Mouse (Mus musculus) MEL (cell line): Measurements from ENCODE around the gene Pik3r3. TPM values are rescaled to one million over a fixed set of nuclear protein-coding genes. Genes with fewer than 3 reads are reported as not detected.
A peak's percentile ranks its signal among the peaks of the same experiment; 100 is the strongest.

Experiments
- DNase-seq: peaks from one replicate; pipeline ENCODE4 v3.0.0; 2011; ENCODE audit warnings: low read depth, low spot score
- H3K27ac ChIP-seq: 2 replicates; pipeline ENCODE4 v1.5.1; 2012; ENCODE audit warnings: low read depth, mild to moderate bottlenecking, control low read depth, low read length, moderate library complexity; ENCODE audit not compliant: control insufficient read depth
- H3K27me3 ChIP-seq, 2 experiments: fragments of 150-350 bp in 1 of 2; sonication (generic) in 1 of 2; 2 replicates each; pipeline ENCODE4 v1.6.1; 2012; ENCODE audit warnings: low read length in 2 of 2, mild to moderate bottlenecking in 2 of 2, improper control_type of control experiment in 1 of 2, moderate library complexity in 1 of 2; ENCODE audit not compliant: insufficient read depth in 2 of 2, control insufficient read depth in 1 of 2
- H3K36me3 ChIP-seq, 2 experiments: 2 replicates each; pipeline ENCODE4 v1.6.1; 2012 to 2014; ENCODE audit warnings: low read length in 2 of 2, improper control_type of control experiment in 1 of 2, inconsistent platforms in 1 of 2, mild to moderate bottlenecking in 1 of 2; ENCODE audit not compliant: insufficient read depth in 2 of 2, control insufficient read depth in 1 of 2
- H3K4me1 ChIP-seq, 2 experiments: fragments of 150-350 bp in 1 of 2; sonication (generic) in 1 of 2; 2 replicates each; pipeline ENCODE4 v1.6.1; 2012; ENCODE audit warnings: low read length in 2 of 2, improper control_type of control experiment in 1 of 2, mild to moderate bottlenecking in 1 of 2; ENCODE audit not compliant: insufficient read depth in 2 of 2, control insufficient read depth in 1 of 2
- H3K4me3 ChIP-seq, 2 experiments: fragments of 150-350 bp in 1 of 2; sonication (generic) in 1 of 2; 2 replicates each; pipeline ENCODE4 v1.5.1; 2012; ENCODE audit warnings: low read depth in 2 of 2, low read length in 2 of 2, mild to moderate bottlenecking in 2 of 2, moderate library complexity in 2 of 2, control low read depth in 1 of 2, improper control_type of control experiment in 1 of 2; ENCODE audit not compliant: control insufficient read depth in 1 of 2, insufficient read depth in 1 of 2
- H3K79me2 ChIP-seq: 2 replicates; pipeline ENCODE4 v1.6.1; 2012; ENCODE audit warnings: mild to moderate bottlenecking, low read length, moderate library complexity; ENCODE audit not compliant: control insufficient read depth, poor library complexity, insufficient read depth
- H3K9ac ChIP-seq: 2 replicates; pipeline ENCODE4 v1.6.1; 2012; ENCODE audit warnings: low read depth, mild to moderate bottlenecking, control low read depth, low read length, moderate library complexity; ENCODE audit not compliant: control insufficient read depth, poor library complexity, severe bottlenecking
- H3K9me3 ChIP-seq: fragments of 150-350 bp; sonication (generic); replicated peaks from 2 replicates; pipeline ENCODE4 v1.6.1; 2012; ENCODE audit warnings: mild to moderate bottlenecking, low read length, improper control_type of control experiment, moderate library complexity; ENCODE audit not compliant: insufficient read depth
- BHLHE40 ChIP-seq: IDR thresholded peaks from 2 replicates; pipeline ENCODE4 v1.6.1; 2012; ENCODE audit warnings: low read depth, mild to moderate bottlenecking, inconsistent platforms, low read length, improper control_type of control experiment, borderline replicate concordance
- CTCF ChIP-seq, 3 experiments: IDR thresholded peaks in 2 of 3; conservative IDR thresholded peaks in 1 of 3; 2 replicates each; pipeline ENCODE4 v1.5.1; 2011 to 2012; ENCODE audit warnings: low read length in 3 of 3, low read depth in 2 of 3, mild to moderate bottlenecking in 2 of 3, improper control_type of control experiment in 1 of 3, inconsistent platforms in 1 of 3, mixed read lengths in 1 of 3, moderate library complexity in 1 of 3; ENCODE audit not compliant: control insufficient read depth in 1 of 3, insufficient read depth in 1 of 3, poor library complexity in 1 of 3, severe bottlenecking in 1 of 3
- EP300 ChIP-seq, 2 experiments: IDR thresholded peaks; 2 replicates each; pipeline ENCODE4 v1.6.1; 2011; ENCODE audit warnings: improper control_type of control experiment in 2 of 2, low read length in 2 of 2, low read depth in 1 of 2, mild to moderate bottlenecking in 1 of 2
- ETS1 ChIP-seq: IDR thresholded peaks from 2 replicates; pipeline ENCODE4 v1.6.1; 2012; ENCODE audit warnings: low read depth, mild to moderate bottlenecking, inconsistent platforms, low read length, improper control_type of control experiment, moderate library complexity
- GATA1 ChIP-seq: IDR thresholded peaks from 2 replicates; pipeline ENCODE4 v1.6.1; 2011; ENCODE audit warnings: low read depth, low read length, improper control_type of control experiment
- KAT2A ChIP-seq: conservative IDR thresholded peaks from 2 replicates; pipeline ENCODE4 v1.6.1; 2012; ENCODE audit warnings: low read depth, low read length, improper control_type of control experiment, inconsistent platforms
- MAX ChIP-seq: IDR thresholded peaks from 2 replicates; pipeline ENCODE4 v1.6.1; 2011; ENCODE audit warnings: low read length, improper control_type of control experiment
- MEF2A ChIP-seq: IDR thresholded peaks from 2 replicates; pipeline ENCODE4 v1.6.1; 2014; ENCODE audit warnings: low read depth, mild to moderate bottlenecking, inconsistent platforms, low read length, improper control_type of control experiment; ENCODE audit not compliant: poor library complexity, insufficient replicate concordance, severe bottlenecking; ENCODE audit errors: extremely low read depth
- RAD21 ChIP-seq: IDR thresholded peaks from 2 replicates; pipeline ENCODE4 v1.6.1; 2011; ENCODE audit warnings: mild to moderate bottlenecking, low read depth, low read length, improper control_type of control experiment
- SMC3 ChIP-seq: IDR thresholded peaks from 2 replicates; pipeline ENCODE4 v1.6.1; 2011; ENCODE audit warnings: low read depth, low read length, improper control_type of control experiment
- TAL1 ChIP-seq: IDR thresholded peaks from 2 replicates; pipeline ENCODE4 v1.6.1; 2012; ENCODE audit warnings: mild to moderate bottlenecking, inconsistent platforms, low read length, moderate library complexity, mixed read lengths
- TCF12 ChIP-seq: IDR thresholded peaks from 2 replicates; pipeline ENCODE4 v1.6.1; 2014; ENCODE audit warnings: low read depth, mild to moderate bottlenecking, inconsistent platforms, low read length, improper control_type of control experiment, moderate library complexity
- ZC3H11A ChIP-seq: IDR thresholded peaks from 2 replicates; pipeline ENCODE4 v1.6.1; 2012; ENCODE audit warnings: low read depth, mild to moderate bottlenecking, inconsistent platforms, low read length, improper control_type of control experiment
- ZKSCAN1 ChIP-seq: IDR thresholded peaks from 2 replicates; pipeline ENCODE4 v1.6.1; 2012; ENCODE audit warnings: low read depth, mild to moderate bottlenecking, inconsistent platforms, low read length, improper control_type of control experiment, moderate library complexity
- polyA plus RNA-seq, 2 experiments: library from polyadenylated mRNA; stranded (reverse) in 1 of 2; unstranded in 1 of 2; fragments of >175 nt in 1 of 2; fragments of >200 nt in 1 of 2; gene quantifications; 2 replicates each; pipeline versions ENCODE4 v1.2.1 to v1.2.4; 2012; ENCODE audit warnings: low replicate concordance in 2 of 2, low read depth in 1 of 2; ENCODE audit not compliant: insufficient read length in 2 of 2, insufficient read depth in 1 of 2, missing spikeins in 1 of 2
- total RNA-seq: library from RNA; depleted of rRNA; stranded (reverse); fragments of 300-350 nt; gene quantifications from 2 replicates; pipeline ENCODE4 v1.2.3, GENCODE M21; 2012

The Pik3r3 gene
- total and polyA plus RNA-seq, 3 experiments = 2.1 to 2.5 TPM; not detected in 1

- peaks cover 2 to 22% of the 10 kb centered on the region in 2 experiments; a peak in 2 of 4 replicates for H3K4me1 ChIP-seq
- H3K9me3 ChIP-seq = no peaks in the 10 kb centered on the region
- no peaks in the 10 kb centered on the region for H3K27me3 ChIP-seq
- no peak overlapping the region for H3K4me3 ChIP-seq
- no peak overlapping the region for H3K27ac ChIP-seq
- H3K79me2 ChIP-seq = no peaks in the 10 kb centered on the region
- H3K9ac ChIP-seq = no peak overlapping the region
- DNase-seq = no peak
- peaks cover 0 to 12% of the 10 kb centered on the region in 2 experiments; a peak in 2 of 4 replicates for H3K36me3 ChIP-seq
- TF ChIP-seq GATA1 = 0 out of 2 replicates have a peak, but pooled peaks have one; percentile 16
- no peak for TF ChIP-seq ZKSCAN1
- TF ChIP-seq, all 39 proteins: peak for 1
Observed at GRCm38 (mm10) chr4:116174466-116175116, 46.8 kb upstream of the Pik3r3 start.

DNA sequence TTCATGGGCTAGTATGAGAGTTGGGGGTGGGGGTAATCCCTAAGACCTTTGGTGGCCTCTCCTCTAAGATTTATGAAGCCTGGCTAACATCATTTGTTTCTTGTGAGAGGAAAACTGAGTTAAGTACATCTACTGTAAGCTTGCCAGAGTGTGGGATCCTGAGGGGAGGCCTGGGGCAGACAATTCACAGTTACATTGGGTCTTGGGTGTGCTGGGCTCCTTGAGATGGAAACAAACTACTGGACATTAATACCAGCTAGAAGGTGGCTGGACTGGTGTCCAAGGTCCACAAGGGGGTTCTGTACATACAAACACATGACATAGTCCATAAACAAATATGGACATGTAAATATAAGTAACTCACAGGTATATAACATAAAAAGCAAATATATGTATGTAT is 46.3 kb upstream of the Pik3r3 start:
- Histone ChIP-seq H3K27me3 (no peaks in the 10 kb centered on the region), H3K4me3 (no peak overlapping the region), H3K27ac (no peak overlapping the region), H3K79me2 (no peaks in the 10 kb centered on the region), H3K4me1 (peaks cover 2 to 22% of the 10 kb centered on the region in 2 experiments; a peak in 2 of 4 replicates), H3K9me3 (no peaks in the 10 kb centered on the region), H3K9ac (no peak overlapping the region), H3K36me3 (peaks cover 0 to 12% of the 10 kb centered on the region in 2 experiments; a peak in 2 of 4 replicates)
- TF ChIP-seq TCF12 (no peak), RAD21 (no peak), MAX (no peak), BHLHE40 (no peak)
- no peak for DNase-seq

GRCm38 (mm10) chr4:116175711-116176542 is 45.5 kb upstream of the Pik3r3 start:
- no peaks in the 10 kb centered on the region for H3K79me2 ChIP-seq
- peaks cover 2 to 22% of the 10 kb centered on the region in 2 experiments; a peak in 2 of 4 replicates for H3K4me1 ChIP-seq
- H3K27me3 ChIP-seq = no peaks in the 10 kb centered on the region
- no peaks in the 10 kb centered on the region for H3K9me3 ChIP-seq
- TF ChIP-seq EP300 (IDR thresholded peaks at IDR 0.05; ENCODE audit: low read depth in 1 of 2, low read length in 2 of 2) = peak in 1 of 2 experiments; percentile 16; a peak in 1 of 4 replicates
- peak; percentile 84 for TF ChIP-seq ETS1
- no peak for TF ChIP-seq KAT2A
- TF ChIP-seq ZC3H11A = no peak
- no peak for TF ChIP-seq SMC3
- no peak for TF ChIP-seq CTCF (IDR thresholded peaks at IDR 0.05 in 2 of 3, conservative IDR thresholded peaks at IDR 0.05 in 1 of 3; ENCODE audit: control insufficient read depth in 1 of 3, insufficient read depth in 1 of 3, low read depth in 2 of 3, low read length in 3 of 3, poor library complexity in 1 of 3, severe bottlenecking in 1 of 3)
- peak; percentile 44; the same call in 1 of the 2 replicates for TF ChIP-seq GATA1
- TF ChIP-seq TAL1 = peak; percentile 44
- 0 out of 2 replicates have a peak, but pooled peaks have one; percentile 79 for TF ChIP-seq MEF2A
- H3K27ac ChIP-seq = no peak overlapping the region
- peaks cover 0 to 12% of the 10 kb centered on the region in 2 experiments; a peak in 2 of 4 replicates for H3K36me3 ChIP-seq
- no peak overlapping the region for H3K4me3 ChIP-seq
- peak; percentile 64 for DNase-seq
- H3K9ac ChIP-seq = no peak overlapping the region
